Mouse (Mus musculus) erythroid progenitor cell, adult 5-6 weeks (primary cell): ENCODE measurements around the gene Hoxc9. TPM values are rescaled to one million over a fixed set of nuclear protein-coding genes. Genes with fewer than 3 reads are reported as not detected.

Source experiments
- ATAC-seq: replicated peaks from 2 replicates; pipeline ENCODE4 v1.8.0; 2016; ENCODE audit warnings: moderate number of reproducible peaks, mild to moderate bottlenecking, moderate TSS enrichment, inconsistent platforms; ENCODE audit not compliant: poor library complexity, low FRiP score, severe bottlenecking
- total RNA-seq, 2 experiments: library from RNA; stranded (forward) in 1 of 2; stranded (reverse) in 1 of 2; fragments of 150-400 nt in 1 of 2; fragments of 186-747, 209-891 nt in 1 of 2; gene quantifications; 2 replicates each; pipeline versions ENCODE4 v1.2.3 to v1.2.4; 2015 to 2017; ENCODE audit warnings: low replicate concordance in 2 of 2

The Hoxc9 gene
- total RNA-seq, 2 experiments from 2014 or later, result not detected

- ATAC-seq, result no peak
Observed at GRCm38 (mm10) chr15:103014166-103015008, 38.1 kb downstream of the Hoxc9 start.

GRCm38 (mm10) chr15:103015009-103015399 is 38.8 kb downstream of the Hoxc9 start:
- ATAC-seq, result no peak

- ATAC-seq, result no peak
Observed at GRCm38 (mm10) chr15:103015406-103016166, 39.3 kb downstream of the Hoxc9 start.

GRCm38 (mm10) chr15:103018636-103019035 is 42.4 kb downstream of the Hoxc9 start, which contains the start of gene Hoxc4:
TSS of gene Hoxc4 (plus strand) at chr15:103018934.
- no peak for ATAC-seq

GRCm38 (mm10) chr15:103020899-103021418 is 44.7 kb downstream of the Hoxc9 start:
- no peak for ATAC-seq

- ATAC-seq, result no peak
Observed at GRCm38 (mm10) chr15:103021544-103021943, 45.3 kb downstream of the Hoxc9 start.

- no peak for ATAC-seq
Observed at GRCm38 (mm10) chr15:103024131-103024530, 47.9 kb downstream of the Hoxc9 start.

GRCm38 (mm10) chr15:103027266-103028235 is 51.3 kb downstream of the Hoxc9 start:
- ATAC-seq, result no peak

GRCm38 (mm10) chr15:103028916-103029512 is 52.8 kb downstream of the Hoxc9 start:
- no peak for ATAC-seq

GRCm38 (mm10) chr15:103030142-103030541 is 53.9 kb downstream of the Hoxc9 start:
- ATAC-seq, result no peak

- no peak for ATAC-seq
Observed at GRCm38 (mm10) chr15:103032167-103032566, 55.9 kb downstream of the Hoxc9 start.

- ATAC-seq, result no peak
Observed at GRCm38 (mm10) chr15:103032646-103033575, 56.7 kb downstream of the Hoxc9 start.

- ATAC-seq, result no peak
Observed at GRCm38 (mm10) chr15:103034043-103034806, 58.0 kb downstream of the Hoxc9 start.
